Mouse (Mus musculus) liver, postnatal 0 days (tissue): ENCODE data around the gene Errfi1. TPM values are rescaled to one million over a fixed set of nuclear protein-coding genes. Genes with fewer than 3 reads are reported as not detected.
"Not testable (repeated sequence)": the region's sequence is repeated elsewhere in the genome, so short reads cannot be mapped to it uniquely, and the experiment has no call there.

Source experiments
- ATAC-seq: fragments of 200-750 bp; cut with Nextera tagmentation; 2 replicates; pipeline ENCODE4 v1.8.0; 2017; ENCODE audit warnings: mild to moderate bottlenecking, moderate library complexity
- DNase-seq: peaks from one replicate; pipeline ENCODE4 v3.0.0-alpha.2; 2016
- H3K27ac ChIP-seq: fragments of 300-500 bp; sonication (generic); 2 replicates; pipeline ENCODE4 v1.5.1; 2014; ENCODE audit warnings: antibody characterized with exemption, moderate library complexity, mild to moderate bottlenecking, low read depth
- H3K27me3 ChIP-seq: fragments of 300-500 bp; sonication (generic); 2 replicates; pipeline ENCODE4 v1.6.1; 2014; ENCODE audit warnings: low read length, control low read depth, mixed read lengths; ENCODE audit not compliant: insufficient read depth
- H3K36me3 ChIP-seq: fragments of 300-500 bp; sonication (generic); replicated peaks from 2 replicates; pipeline ENCODE4 v1.6.1; 2014; ENCODE audit warnings: mild to moderate bottlenecking, control low read depth, low read length, moderate library complexity, mixed read lengths; ENCODE audit not compliant: insufficient read depth
- H3K4me1 ChIP-seq: fragments of 300-500 bp; sonication (generic); 2 replicates; pipeline ENCODE4 v1.6.1; 2014; ENCODE audit warnings: antibody characterized with exemption, mild to moderate bottlenecking, control low read depth; ENCODE audit not compliant: insufficient read depth
- H3K4me2 ChIP-seq: fragments of 300-500 bp; sonication (generic); 2 replicates; pipeline ENCODE4 v1.6.1; 2014; ENCODE audit warnings: low read depth, mild to moderate bottlenecking, low read length, moderate library complexity, mixed read lengths
- H3K4me3 ChIP-seq: fragments of 300-500 bp; sonication (generic); 2 replicates; pipeline ENCODE4 v1.5.1; 2014; ENCODE audit warnings: low read depth, low read length
- H3K9ac ChIP-seq: fragments of 300-500 bp; sonication (generic); replicated peaks from 2 replicates; pipeline ENCODE4 v1.6.1; 2014; ENCODE audit warnings: mild to moderate bottlenecking, moderate library complexity
- H3K9me3 ChIP-seq: fragments of 300-500 bp; sonication (generic); 2 replicates; pipeline ENCODE4 v1.6.1; 2016; ENCODE audit warnings: mild to moderate bottlenecking, control low read depth, low read length, mixed read lengths
- CTCF ChIP-seq: sonication (generic); IDR thresholded peaks from 2 replicates; pipeline ENCODE4 v1.5.1; 2016; ENCODE audit warnings: antibody characterized with exemption, low read depth
- EP300 ChIP-seq: IDR thresholded peaks from 2 replicates; pipeline ENCODE4 v1.6.1; 2016; ENCODE audit warnings: antibody characterized with exemption, low read depth, mild to moderate bottlenecking
- WGBS: fragments of 180-500 bp; shearing (Covaris S2); extraction: QIAGEN DNeasy Blood & Tissue Kit; methylation state at CpG from one replicate; pipeline ENCODE4 v1.1.7; 2014; ENCODE audit not compliant: insufficient replicate concordance; 5-methylcytosine and 5-hydroxymethylcytosine counted together
- polyA plus RNA-seq: library from polyadenylated mRNA; unstranded; fragments of >200 nt; fragmentation: Nextera tagmentation; extraction: Ambion mirVana; gene quantifications from 2 replicates; pipeline ENCODE4 v1.2.1, GENCODE M21; 2015

The Errfi1 gene
- polyA plus RNA-seq, 1 experiment from 2014 or later: 141 TPM

DNA sequence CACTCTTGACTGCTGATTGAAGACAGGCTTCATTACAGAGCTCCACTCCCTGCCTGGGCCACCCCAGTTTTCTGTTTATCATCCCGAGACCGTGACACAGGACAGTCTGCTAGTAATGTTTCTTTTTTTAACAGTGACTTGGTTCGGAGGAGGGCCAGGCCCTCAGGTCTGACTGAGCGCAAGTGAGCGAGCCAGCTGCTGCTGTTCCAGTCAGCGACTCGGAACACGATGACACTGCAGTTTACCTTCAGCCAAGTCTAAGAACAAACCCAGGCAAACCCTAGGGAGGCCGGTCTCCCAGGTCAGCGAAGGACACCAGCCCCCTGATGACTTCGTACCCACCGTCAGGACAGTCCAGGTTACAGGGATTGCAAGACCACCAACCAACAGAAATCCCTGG lies 48.3 kb downstream of the Errfi1 start:
- TF ChIP-seq CTCF (no peak), EP300 (no peak)

DNA sequence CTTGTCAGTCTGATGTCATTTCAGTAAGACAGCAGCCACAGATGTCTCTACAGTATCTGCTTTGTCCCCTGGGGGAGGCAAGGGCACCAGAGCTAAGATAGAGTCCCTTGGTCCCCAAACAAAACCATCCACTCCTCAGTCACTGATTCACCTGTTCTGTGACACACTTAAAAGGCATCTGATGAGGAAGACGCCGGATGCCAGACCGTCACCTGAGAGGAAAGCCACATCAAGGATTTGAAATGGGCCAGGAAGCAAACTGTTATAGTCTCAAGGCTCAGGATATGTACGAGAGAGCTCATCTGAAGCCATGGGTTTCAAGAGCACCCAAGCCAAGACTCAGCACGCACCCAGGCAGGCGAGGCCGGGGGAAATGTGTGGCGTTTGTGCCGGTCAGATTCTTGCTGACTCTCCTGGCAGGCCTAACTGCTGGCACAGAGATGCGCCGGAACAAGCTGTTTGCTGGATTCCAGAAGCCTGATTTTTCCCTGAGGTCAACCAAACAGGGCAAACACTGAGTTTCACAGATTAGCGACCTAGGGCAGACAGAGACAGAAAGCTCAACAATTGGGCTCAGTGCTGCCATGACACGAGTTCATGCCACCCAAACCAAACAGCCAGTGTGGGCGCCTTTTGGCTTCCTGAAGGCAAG lies 49.5 kb downstream of the Errfi1 start:
- no peak for DNase-seq
- Histone ChIP-seq H3K4me1 (no peaks in the 10 kb centered on the region; the same call in 1 of the 2 replicates), H3K27ac (no peak overlapping the region), H3K4me3 (no peak overlapping the region), H3K27me3 (no peaks in the 10 kb centered on the region), H3K36me3 (peaks cover 56% of the 10 kb centered on the region), H3K4me2 (no peak overlapping the region), H3K9me3 (no peaks in the 10 kb centered on the region), H3K9ac (no peak overlapping the region)
- TF ChIP-seq EP300 (no peak), CTCF (no peak)
- no peak for ATAC-seq
- WGBS: 89% methylated on average over 14 of the region's 14 CpGs

More for the DNA sequence above, 48.3 kb downstream of the Errfi1 start:
- H3K9me3 ChIP-seq: no peaks in the 10 kb centered on the region
- no peak overlapping the region for H3K4me2 ChIP-seq
- H3K9ac ChIP-seq: no peak overlapping the region
- H3K36me3 ChIP-seq: peaks cover 62% of the 10 kb centered on the region
- no peaks in the 10 kb centered on the region for H3K4me1 ChIP-seq
- no peak for DNase-seq
- no peaks in the 10 kb centered on the region for H3K27me3 ChIP-seq
- no peak overlapping the region for H3K4me3 ChIP-seq
- no peak; the same call in 1 of the 2 replicates for ATAC-seq
- 89% methylated on average over 12 of the region's 12 CpGs for WGBS
- H3K27ac ChIP-seq: no peak overlapping the region

DNA sequence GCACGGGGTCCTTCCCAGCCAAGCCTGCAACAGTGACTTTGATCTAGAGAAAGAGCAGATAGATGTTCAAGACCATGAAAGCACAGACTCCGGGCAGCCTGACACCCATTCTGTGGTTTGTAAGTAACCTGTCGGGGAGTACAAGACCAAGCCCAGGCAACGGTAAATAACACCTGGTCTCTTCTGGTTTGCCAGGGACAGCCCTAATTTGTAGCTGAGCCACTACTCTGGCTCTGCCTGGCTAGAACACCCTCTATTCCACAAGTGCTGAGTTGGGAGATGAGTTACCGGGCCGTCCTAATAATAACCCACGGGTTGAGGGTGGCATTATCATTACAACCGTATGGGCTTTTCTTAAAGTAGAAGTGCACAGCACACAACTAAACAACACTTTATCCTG lies 53.4 kb downstream of the Errfi1 start:
- no peak for ATAC-seq
- Histone ChIP-seq H3K27ac (no peak overlapping the region), H3K27me3 (no peaks in the 10 kb centered on the region), H3K4me3 (no peak overlapping the region), H3K4me1 (peaks cover 9% of the 10 kb centered on the region), H3K4me2 (no peak overlapping the region), H3K9ac (no peak overlapping the region), H3K9me3 (no peaks in the 10 kb centered on the region), H3K36me3 (peaks cover 31% of the 10 kb centered on the region)
- TF ChIP-seq CTCF (no peak), EP300 (no peak)
- DNase-seq: no peak
- 86% methylated on average over 8 of the region's 8 CpGs for whole genome bisulfite sequencing

DNA sequence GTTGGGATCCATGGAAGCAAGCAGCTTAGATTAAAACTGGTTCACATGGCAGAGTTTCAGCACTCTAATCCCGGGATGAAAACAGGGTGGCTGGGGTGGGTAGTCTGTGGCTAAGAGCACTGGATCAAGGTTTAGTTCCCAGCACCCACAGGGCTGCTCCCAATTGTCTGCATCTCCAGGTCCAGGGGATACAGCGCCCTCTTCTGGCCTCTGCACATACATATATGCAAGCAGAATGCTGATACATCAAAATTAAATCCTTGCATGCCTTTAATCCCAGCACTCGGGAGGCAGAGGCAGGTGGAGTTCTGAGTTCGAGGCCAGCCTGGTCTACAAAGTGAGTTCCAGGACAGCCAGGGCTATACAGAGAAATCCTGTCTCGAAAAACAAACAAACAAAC lies 54.8 kb downstream of the Errfi1 start:
- 67% methylated on average over 5 of the region's 5 CpGs for WGBS
- H3K9me3 ChIP-seq, H3K27me3 ChIP-seq, ATAC-seq, H3K4me3 ChIP-seq, DNase-seq, H3K9ac ChIP-seq: not testable (repeated sequence)
- TF ChIP-seq CTCF: peak; percentile 50
- Histone ChIP-seq H3K4me2 (peak overlapping the region; percentile 94), H3K4me1 (peaks cover 20% of the 10 kb centered on the region), H3K36me3 (peaks cover 24% of the 10 kb centered on the region), H3K27ac (peak overlapping the region; percentile 97)

DNA sequence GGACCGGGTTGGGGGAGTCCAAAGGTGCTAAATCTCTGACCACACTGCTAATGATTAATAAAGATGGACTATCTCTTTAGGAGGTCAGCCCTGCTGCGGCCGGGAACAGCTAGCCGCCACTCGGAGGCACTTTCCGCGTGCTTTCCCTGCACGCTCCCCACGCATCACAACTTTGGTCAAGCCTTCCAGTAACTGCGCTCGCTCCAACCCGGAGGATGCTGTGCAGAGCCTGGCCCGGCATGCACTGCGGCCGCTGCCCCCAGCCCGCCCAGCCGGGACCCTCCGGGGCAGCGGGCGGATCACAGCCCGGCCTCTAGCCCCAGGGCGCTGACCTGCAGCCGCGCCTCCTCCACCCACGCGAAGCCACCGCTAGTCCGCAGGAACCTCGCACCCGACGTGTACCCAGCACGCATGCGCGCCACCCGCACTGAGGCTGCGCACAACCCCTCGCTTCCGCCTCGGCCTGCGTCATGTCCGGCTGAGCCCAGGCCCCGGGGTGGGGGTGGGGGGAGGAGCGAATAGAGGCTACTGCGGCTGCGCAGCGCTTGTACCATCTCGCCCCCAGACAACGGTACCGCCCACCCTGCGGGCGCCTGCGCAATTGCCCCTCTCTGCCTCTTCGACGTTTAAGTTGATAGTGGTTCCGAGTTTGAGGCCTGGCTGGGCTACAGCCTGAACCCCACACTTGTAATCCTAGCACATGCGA lies 55.9 kb downstream of the Errfi1 start:
- Histone ChIP-seq H3K27me3 (no peaks in the 10 kb centered on the region), H3K4me2 (peak overlapping the region; percentile 94), H3K36me3 (peaks cover 20% of the 10 kb centered on the region), H3K4me3 (peak overlapping the region; percentile 78), H3K27ac (peak overlapping the region; percentile 97), H3K4me1 (peaks cover 26% of the 10 kb centered on the region), H3K9ac (peak overlapping the region; percentile 81), H3K9me3 (no peaks in the 10 kb centered on the region)
- peak; percentile 86 for ATAC-seq
- DNase-seq: peak; percentile 100
- under 1% methylated on average over 56 of the region's 56 CpGs for WGBS
- TF ChIP-seq CTCF: peak; percentile 33
- no peak for TF ChIP-seq EP300

DNA sequence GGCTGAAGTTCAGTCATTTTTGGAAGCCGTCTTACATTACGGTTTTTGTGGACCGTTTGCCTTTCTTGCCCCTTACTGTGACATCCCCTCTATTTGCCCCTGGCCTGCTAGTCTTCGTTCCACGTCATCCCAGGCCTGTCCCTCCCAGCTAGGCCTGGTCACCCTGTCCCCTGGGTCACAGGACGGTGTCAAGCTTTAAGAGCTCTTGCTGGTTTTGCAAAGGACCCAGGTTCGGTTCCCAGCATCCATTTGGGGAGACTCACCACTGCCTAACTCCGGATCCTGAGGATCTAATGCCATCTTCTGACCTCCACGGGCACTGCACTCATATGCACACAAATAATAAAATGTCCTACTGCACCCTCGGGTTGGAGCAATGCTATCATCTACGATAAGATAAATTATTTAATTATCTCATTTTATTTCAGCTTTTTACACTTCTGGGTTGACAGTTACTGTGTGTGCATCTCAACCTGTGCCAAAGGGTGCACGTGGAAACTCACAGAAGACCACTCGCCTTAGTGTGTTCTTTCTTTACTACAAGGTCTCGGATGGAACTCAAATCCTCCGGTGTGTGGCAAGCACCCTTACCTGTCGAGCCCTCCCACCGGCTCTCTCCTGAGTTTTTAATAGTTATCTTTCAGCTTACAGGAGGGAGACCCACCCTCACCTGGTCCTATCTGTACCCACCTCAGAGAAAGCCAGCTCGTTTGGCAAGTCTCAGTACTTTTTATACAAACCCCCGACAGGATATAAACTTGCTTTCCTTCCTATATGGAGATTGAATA lies 56.6 kb downstream of the Errfi1 start:
- H3K27ac ChIP-seq: peak overlapping the region; percentile 56
- no peaks in the 10 kb centered on the region for H3K9me3 ChIP-seq
- H3K4me3 ChIP-seq: peak overlapping the region; percentile 78
- no peaks in the 10 kb centered on the region for H3K27me3 ChIP-seq
- peaks cover 32% of the 10 kb centered on the region for H3K4me1 ChIP-seq
- peaks cover 15% of the 10 kb centered on the region for H3K36me3 ChIP-seq
- WGBS: 87% methylated on average over 19 of the region's 19 CpGs
- H3K4me2 ChIP-seq: peak overlapping the region; percentile 94
- TF ChIP-seq EP300 (no peak), CTCF (0 out of 2 replicates have a peak, but pooled peaks have one; percentile 14)
- DNase-seq: no peak
- ATAC-seq: no peak
- peak overlapping the region; percentile 16; the same call in 1 of the 2 replicates for H3K9ac ChIP-seq
